Mouse (Mus musculus) ES-Bruce4 (cell line): ENCODE measurements at regions not wholly inside any gene's neighbourhood (a gene's known extent, or its start where the extent isn't known, plus 50 kb on each side); places are given as distances from the start of the nearest gene placed in this dataset.

Source experiments
- H3K27ac ChIP-seq: 2 replicates; pipeline ENCODE4 v1.5.1; 2012; ENCODE audit warnings: low read length, inconsistent platforms; ENCODE audit not compliant: insufficient read depth
- H3K27me3 ChIP-seq: 2 replicates; pipeline ENCODE4 v1.6.1; 2012; ENCODE audit warnings: mild to moderate bottlenecking, low read length, inconsistent platforms; ENCODE audit not compliant: control insufficient read depth, poor library complexity, insufficient read depth, severe bottlenecking
- H3K36me3 ChIP-seq: 2 replicates; pipeline ENCODE4 v1.6.1; 2012; ENCODE audit warnings: inconsistent platforms, mild to moderate bottlenecking, low read length, moderate library complexity; ENCODE audit not compliant: control insufficient read depth, poor library complexity, insufficient read depth, severe bottlenecking
- H3K4me1 ChIP-seq: one replicate; pipeline ENCODE4 v1.8.1; 2011; ENCODE audit warnings: low read length; ENCODE audit not compliant: control insufficient read depth, insufficient read depth
- H3K4me3 ChIP-seq: 2 replicates; pipeline ENCODE4 v1.5.1; 2011; ENCODE audit warnings: low read depth, mild to moderate bottlenecking, low read length
- H3K9ac ChIP-seq: 2 replicates; pipeline ENCODE4 v1.6.1; 2012; ENCODE audit warnings: low read depth, mild to moderate bottlenecking, inconsistent platforms; ENCODE audit not compliant: poor library complexity, severe bottlenecking
- H3K9me3 ChIP-seq: replicated peaks from 2 replicates; pipeline ENCODE4 v1.6.1; 2012; ENCODE audit warnings: mild to moderate bottlenecking, low read length, inconsistent platforms; ENCODE audit not compliant: control insufficient read depth, poor library complexity, insufficient read depth, severe bottlenecking
- CTCF ChIP-seq: IDR thresholded peaks from one replicate; pipeline ENCODE4 v1.8.1; 2011; ENCODE audit warnings: low read depth, low read length
- EP300 ChIP-seq: IDR thresholded peaks from 2 replicates; pipeline ENCODE4 v1.6.1; 2011; ENCODE audit warnings: low read depth, low read length; ENCODE audit not compliant: insufficient read depth
- POLR2A ChIP-seq: IDR thresholded peaks from one replicate; pipeline ENCODE4 v1.8.1; 2011; ENCODE audit warnings: low read length; ENCODE audit not compliant: insufficient read depth

DNA sequence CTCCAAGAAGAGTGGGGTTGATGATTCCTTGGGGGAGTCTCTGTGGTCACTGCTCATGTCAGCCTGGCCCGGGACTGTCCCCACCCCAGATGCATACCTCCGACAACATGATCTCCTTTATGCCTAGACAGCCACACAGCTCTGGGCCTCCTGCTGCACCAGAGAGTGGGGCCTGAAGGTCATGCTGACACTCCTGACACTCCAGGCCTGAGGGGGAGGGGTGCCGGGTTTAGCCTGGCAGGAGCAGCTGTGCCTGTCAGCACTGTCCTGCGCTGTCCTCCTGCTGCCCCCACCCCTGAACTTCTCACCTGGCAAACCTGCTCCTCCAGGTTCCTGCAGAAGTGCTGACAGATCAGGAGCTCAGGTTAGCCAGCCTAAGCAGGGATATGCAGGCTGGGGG is 288.2 kb downstream of the Mroh4 start:
- Histone ChIP-seq H3K36me3 (no peaks in the 10 kb centered on the region), H3K9ac (no peak overlapping the region), H3K27ac (no peak overlapping the region), H3K4me1 (no peaks in the 10 kb centered on the region), H3K27me3 (no peaks in the 10 kb centered on the region), H3K9me3 (no peaks in the 10 kb centered on the region), H3K4me3 (no peak overlapping the region)
- TF ChIP-seq EP300 (no peak), CTCF (no peak), POLR2A (no peak)

DNA sequence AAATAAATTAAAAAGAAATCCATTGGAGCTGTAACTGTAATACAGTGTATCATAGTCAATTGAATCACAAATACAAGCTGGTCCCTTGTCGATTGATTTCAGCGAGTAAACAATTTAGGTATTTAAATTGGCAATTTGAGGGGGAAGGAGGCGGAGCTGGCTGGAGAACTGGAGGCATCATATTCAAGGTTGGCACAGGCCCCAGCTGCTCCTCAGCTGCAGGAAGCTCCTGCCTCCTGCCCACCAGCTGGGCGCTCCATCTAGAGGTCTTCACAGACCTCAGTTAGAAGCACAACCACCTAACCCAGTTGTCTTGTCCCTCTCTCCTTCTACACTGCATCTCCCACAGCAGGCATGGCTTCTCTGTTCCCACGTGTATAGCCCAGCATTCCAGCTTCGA is 292.6 kb downstream of the Mroh4 start:
- Histone ChIP-seq H3K4me1 (no peaks in the 10 kb centered on the region), H3K36me3 (no peaks in the 10 kb centered on the region), H3K27ac (no peak overlapping the region), H3K4me3 (no peak overlapping the region), H3K27me3 (no peaks in the 10 kb centered on the region), H3K9me3 (no peaks in the 10 kb centered on the region), H3K9ac (no peak overlapping the region)
- TF ChIP-seq EP300 (no peak), POLR2A (no peak), CTCF (no peak)

DNA sequence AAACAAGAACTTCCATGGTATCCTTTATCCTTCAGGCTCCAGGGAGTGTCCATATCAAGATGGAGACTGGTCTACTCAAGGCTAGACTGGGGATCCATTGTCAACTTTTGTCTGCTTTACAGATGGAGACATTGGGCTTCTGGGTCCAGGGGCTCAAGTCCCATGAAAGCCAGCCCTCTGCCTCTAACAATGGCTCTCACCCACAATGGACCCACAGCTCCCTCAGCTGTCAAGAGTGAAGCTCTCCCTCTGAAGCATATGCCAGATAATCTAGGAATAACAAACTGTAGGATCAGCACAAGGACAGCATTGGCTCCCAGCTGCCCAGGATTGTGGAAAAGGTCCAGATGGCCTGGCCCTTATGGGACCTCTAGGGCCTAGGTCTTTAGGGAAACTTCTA is 302.3 kb downstream of the Mroh4 start:
- H3K27ac ChIP-seq: no peak overlapping the region
- TF ChIP-seq EP300 (no peak), CTCF (no peak), POLR2A (no peak)
- no peaks in the 10 kb centered on the region for H3K36me3 ChIP-seq
- H3K27me3 ChIP-seq: no peaks in the 10 kb centered on the region
- no peaks in the 10 kb centered on the region for H3K4me1 ChIP-seq
- no peak overlapping the region for H3K9ac ChIP-seq
- no peak overlapping the region for H3K4me3 ChIP-seq
- no peaks in the 10 kb centered on the region for H3K9me3 ChIP-seq

DNA sequence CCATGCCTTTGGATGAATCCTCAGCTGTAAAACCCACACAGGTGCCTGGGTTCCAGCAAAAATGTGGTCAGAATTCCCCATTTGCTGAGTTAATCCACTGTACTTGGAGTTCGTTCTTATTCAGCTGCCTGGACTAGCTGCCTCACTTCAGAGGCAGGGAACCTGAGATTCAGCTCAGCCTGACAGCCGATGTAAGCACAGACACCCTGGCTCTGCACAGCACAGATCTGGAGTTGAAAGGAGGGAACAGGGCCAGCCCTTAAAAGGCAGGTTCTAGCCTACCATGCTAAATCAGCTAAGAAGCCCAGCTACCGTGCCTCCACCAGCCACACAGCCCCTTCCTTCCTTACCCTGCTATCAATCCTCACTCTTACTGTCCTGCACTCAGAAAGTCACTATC is 306.0 kb downstream of the Mroh4 start:
- no peak overlapping the region for H3K4me3 ChIP-seq
- TF ChIP-seq CTCF: no peak
- TF ChIP-seq POLR2A: no peak
- no peak for TF ChIP-seq EP300
- H3K36me3 ChIP-seq: no peaks in the 10 kb centered on the region
- H3K27ac ChIP-seq: no peak overlapping the region
- no peaks in the 10 kb centered on the region for H3K27me3 ChIP-seq
- H3K9me3 ChIP-seq: no peaks in the 10 kb centered on the region
- no peak overlapping the region for H3K9ac ChIP-seq
- H3K4me1 ChIP-seq: no peaks in the 10 kb centered on the region

DNA sequence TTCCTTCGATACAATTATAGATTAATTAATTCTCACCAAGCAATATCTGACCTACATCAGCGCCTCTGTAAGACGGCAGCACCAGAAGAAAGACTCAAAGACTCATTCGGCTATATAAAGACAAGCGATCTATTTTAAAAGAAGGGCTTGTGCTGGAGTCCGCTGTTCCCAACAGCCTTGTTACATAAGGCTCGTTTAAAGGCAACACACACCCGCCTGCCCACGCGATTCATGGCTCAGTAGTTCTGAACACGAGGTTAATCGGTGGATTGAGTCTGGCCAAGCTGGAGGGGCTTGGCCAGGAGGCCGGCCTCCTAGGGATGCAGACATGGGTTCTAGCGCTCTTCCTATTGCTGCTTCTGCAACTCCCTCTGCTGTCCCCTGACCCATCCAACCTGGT is 306.9 kb downstream of the Mroh4 start:
- Histone ChIP-seq H3K27ac (no peak overlapping the region), H3K36me3 (no peaks in the 10 kb centered on the region), H3K27me3 (no peaks in the 10 kb centered on the region), H3K4me1 (no peaks in the 10 kb centered on the region), H3K4me3 (no peak overlapping the region), H3K9ac (no peak overlapping the region), H3K9me3 (no peaks in the 10 kb centered on the region)
- no peak for TF ChIP-seq CTCF
- TF ChIP-seq POLR2A: no peak
- TF ChIP-seq EP300: no peak

DNA sequence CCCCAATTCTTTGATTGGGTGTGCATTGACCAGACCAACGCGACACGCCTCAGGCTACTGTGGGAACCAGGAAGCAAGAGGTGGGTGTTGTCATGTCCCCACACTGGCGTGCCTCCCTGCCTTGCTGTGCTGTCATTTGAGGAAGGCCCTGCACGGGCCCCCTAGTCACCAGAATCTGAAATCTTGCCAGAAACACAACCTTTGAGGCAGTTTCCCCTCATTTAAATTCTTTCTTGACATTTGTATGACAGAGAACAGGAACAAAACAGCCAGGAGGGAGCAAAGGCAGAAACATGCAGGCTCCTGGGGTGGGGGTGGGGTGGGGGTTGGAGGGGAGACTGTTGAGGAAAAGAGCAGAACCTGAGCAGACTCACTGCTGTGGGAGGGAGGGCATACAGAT is 309.5 kb downstream of the Mroh4 start:
- H3K27ac ChIP-seq: no peak overlapping the region
- H3K9ac ChIP-seq: no peak overlapping the region
- TF ChIP-seq EP300: no peak
- TF ChIP-seq POLR2A: no peak
- TF ChIP-seq CTCF: no peak
- H3K4me3 ChIP-seq: no peak overlapping the region
- no peaks in the 10 kb centered on the region for H3K36me3 ChIP-seq
- H3K4me1 ChIP-seq: no peaks in the 10 kb centered on the region
- H3K9me3 ChIP-seq: no peaks in the 10 kb centered on the region
- H3K27me3 ChIP-seq: no peaks in the 10 kb centered on the region
